Mouse (Mus musculus) neural tube, embryonic 10.5 days (tissue): ENCODE measurements around the gene Ahsa1.
"Not testable (repeated sequence)": the region's sequence is repeated elsewhere in the genome, so short reads cannot be mapped to it uniquely, and the experiment has no call there.

Source experiments
- DNase-seq: peaks from one replicate; pipeline ENCODE4 v3.0.0-alpha.2; 2017; ENCODE audit warnings: low spot score; ENCODE audit errors: extremely low spot score

Gene Ahsa1

GRCm38 (mm10) chr12:87279879-87280278 is 13.6 kb downstream of the Ahsa1 start:
- no peak for DNase-seq

DNA sequence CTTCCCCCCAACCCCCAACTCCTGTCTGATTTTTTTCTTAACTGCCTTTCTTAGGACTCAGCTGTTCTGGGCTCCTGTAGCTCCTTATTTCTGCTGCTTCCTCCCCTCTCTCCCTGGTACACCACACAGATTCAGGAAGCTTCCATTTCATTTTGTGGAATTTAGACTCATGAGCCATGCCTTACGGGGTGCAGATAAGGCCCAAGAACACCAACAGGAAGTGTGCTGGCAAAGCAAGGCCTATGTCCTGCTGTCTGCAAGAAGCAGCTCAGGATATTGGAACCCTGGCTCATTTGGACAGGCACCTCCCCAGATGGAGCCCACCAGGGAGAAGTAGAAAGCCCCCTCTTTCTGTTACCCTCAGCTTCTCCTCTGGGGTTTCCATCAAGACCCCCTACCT is 15.5 kb downstream of the Ahsa1 start:
- DNase-seq, result no peak

DNA sequence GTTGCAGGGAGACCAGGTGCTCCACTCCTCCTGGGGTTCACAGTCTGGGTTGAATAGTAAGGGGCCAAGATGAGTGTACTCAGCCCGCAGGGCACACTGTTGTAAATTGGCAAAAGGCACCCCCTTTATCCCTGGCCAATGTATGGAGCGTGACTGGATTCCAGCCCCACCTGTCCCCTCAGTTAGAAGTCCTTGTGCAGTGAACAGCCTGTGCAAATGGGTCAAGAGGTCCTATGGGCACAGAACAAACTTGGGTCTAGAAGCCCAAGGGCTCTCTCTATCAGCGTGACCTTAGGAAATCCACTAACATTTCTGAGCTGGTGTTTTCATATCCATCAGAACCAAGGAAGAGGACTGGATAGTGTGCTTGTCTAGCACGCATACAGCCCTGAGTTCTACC is 16.5 kb downstream of the Ahsa1 start:
- DNase-seq, result no peak

GRCm38 (mm10) chr12:87283706-87284105 is 17.4 kb downstream of the Ahsa1 start:
- DNase-seq, result no peak

DNA sequence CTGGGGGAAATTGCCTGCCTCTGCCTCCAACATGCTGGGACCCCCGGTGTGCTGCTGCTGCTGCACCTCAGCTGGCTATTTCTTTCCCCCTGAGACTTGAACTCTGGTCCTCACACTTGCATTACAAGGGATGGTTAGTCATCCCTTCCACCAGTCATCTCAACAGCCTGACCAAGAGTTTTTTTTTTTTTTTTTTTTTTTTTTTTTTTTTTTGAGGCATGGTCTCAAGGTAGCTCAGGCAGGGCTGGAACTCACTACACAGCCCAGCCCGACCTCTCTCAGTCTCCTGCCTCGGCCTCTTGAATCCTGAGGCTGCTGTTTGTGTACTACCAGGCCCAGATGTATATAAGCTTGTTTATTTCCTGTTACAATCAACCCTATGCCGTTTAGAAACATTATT is 18.0 kb downstream of the Ahsa1 start:
- DNase-seq, result no peak

DNA sequence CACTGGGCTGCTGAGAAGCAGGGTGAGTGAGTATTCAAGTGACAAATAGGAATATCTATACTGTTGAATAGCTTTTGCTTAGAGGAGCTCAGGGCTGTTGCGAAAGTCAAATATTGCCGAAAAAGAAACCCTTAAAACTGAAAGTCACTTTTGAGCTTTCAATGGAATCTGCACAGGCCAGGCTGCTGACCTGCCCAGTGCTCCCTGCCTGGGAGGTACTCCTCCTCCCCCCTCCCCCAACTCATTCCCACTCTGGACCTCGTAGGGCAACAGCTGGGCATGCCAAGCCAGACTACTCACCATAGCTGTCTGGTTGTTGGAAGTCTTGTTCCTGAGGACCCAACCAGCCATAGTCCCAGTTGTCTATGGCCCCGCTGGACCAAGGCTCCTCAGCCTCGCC is 18.4 kb downstream of the Ahsa1 start:
- no peak for DNase-seq

- no peak for DNase-seq
Observed at GRCm38 (mm10) chr12:87289100-87289499, 22.8 kb downstream of the Ahsa1 start.

- DNase-seq, result no peak
Observed at GRCm38 (mm10) chr12:87293934-87294333, 27.7 kb downstream of the Ahsa1 start.

- DNase-seq, result peak; percentile 22
Observed at GRCm38 (mm10) chr12:87299037-87299656, 32.9 kb downstream of the Ahsa1 start.

DNA sequence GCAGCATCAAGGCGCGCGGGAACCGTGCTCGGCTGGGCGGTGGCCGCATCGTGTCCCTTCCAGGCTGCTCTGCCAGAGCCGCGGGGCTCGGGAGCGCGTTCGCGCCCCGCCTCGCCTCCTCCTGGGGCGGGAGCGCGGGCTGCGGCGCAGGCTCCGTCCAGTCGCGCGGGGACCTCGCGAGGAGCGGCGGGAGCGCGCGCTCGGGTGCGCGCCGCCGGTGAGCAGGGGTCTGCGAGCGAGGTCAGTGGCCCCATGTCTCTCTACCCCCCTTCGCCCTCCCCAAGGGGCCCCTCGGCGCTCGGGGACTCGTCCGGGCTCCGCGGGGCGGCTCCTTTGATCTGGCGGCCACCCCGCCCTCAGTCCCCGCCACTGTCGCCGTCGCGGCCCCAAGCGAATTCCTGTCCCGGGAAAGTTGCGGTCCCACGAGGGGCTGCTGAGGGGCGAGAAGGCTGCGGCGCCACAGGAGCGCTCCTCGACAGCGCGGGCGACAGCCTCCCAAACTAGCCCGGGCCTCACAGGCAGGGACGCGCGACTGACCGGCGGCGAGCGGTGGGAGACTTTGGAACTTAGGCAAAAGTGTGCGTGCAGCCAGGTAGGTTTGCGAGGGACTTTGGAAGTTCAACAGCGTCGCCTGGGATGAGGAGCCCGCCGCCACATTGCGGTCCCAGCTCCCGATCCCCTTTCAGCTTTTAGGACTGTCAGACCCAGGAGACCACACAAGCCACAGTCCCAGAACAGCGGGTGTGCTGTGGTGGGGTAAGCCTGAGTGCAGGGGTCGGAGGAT is 33.6 kb downstream of the Ahsa1 start, which contains the start of gene Ism2:
Gene Ism2, minus strand, starts transcription at position 49 of the 784 bp plus-strand sequence.
- DNase-seq, result peak; percentile 63

GRCm38 (mm10) chr12:87300441-87300690 is 34.1 kb downstream of the Ahsa1 start:
- DNase-seq, result no peak

DNA sequence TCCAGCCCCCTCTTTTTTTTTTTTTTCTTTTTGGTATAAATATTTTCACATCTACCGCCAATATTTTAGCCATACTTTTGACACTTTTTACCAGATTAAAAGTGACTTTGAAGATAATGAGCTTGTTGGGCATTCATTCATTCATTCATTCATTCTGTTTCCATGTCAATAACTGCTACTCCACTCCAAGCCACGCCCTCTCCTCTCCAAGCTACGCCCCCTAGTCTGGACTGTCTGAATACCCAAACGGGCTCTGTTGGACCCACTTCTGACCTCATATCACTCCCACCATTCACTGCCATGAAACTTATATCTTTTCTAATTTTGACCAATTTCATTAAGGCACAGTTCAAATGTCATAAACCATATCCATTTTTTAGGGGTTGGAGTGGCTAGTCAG is 34.9 kb downstream of the Ahsa1 start:
- DNase-seq, result no peak

- DNase-seq, result no peak
Observed at GRCm38 (mm10) chr12:87305767-87306583, 39.7 kb downstream of the Ahsa1 start.

DNA sequence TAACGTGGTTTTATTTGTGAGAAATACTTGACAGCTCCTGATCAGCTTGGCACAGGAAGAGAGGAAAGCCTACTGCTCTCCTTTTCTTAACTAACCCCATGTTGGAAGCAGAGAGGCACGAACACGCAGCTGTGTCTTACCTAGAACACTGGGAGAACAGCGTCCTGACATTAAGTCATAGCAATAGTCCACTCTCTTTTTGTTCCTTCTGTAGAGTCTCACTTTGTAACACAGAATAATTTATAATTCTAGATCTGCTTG is 40.2 kb downstream of the Ahsa1 start:
- DNase-seq, result not testable (repeated sequence)

DNA sequence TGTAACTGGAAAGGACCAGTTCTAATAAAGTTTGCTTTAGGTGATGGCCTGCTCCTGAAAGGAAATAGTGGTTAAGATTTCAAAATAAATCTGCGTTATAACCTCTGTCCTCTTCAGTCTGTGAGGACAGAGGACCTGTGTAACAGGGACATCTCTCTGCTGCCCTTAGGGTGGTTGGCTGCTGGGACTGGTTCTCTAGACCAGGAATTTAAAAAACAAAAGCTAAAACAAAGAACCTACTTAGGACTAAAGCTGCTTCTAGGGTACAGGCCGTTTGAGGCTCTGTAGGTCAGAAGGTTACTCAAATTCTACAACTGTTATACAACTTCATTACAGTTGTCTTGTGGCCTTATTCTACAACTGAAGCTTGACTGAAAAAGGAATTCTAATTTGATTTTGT is 46.8 kb downstream of the Ahsa1 start:
- no peak for DNase-seq

DNA sequence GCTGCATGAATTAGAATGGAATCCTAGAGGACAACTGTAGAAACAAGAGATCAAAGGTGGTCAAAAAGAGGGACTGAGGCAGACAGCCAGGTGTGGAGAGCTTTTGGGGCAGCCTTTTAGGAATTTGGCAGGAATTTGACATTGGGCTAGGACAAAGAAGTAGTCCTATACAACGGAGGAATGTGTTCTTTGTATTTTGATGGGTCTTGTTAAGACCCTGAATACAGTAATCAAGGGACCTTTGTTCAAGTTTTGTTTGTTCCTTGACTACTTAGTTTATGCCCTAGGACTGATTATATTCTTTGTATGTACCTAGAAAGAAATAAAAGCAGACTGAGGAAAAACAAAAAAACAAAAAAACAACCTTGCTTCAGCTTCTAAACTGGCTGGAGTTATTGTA is 51.7 kb downstream of the Ahsa1 start:
- DNase-seq, result no peak

- no peak for DNase-seq
Observed at GRCm38 (mm10) chr12:87319229-87319628, 53.0 kb downstream of the Ahsa1 start.
